Mouse (Mus musculus) lung, postnatal 0 days (tissue): Measurements from ENCODE around the gene Gipc3.

Experiments
- CTCF ChIP-seq: IDR thresholded peaks from 2 replicates; pipeline ENCODE4 v1.5.1; 2016; ENCODE audit warnings: antibody characterized with exemption, mild to moderate bottlenecking
- EP300 ChIP-seq: IDR thresholded peaks from 2 replicates; pipeline ENCODE4 v1.6.1; 2016; ENCODE audit warnings: antibody characterized with exemption, mild to moderate bottlenecking, control low read depth

GRCm38 (mm10) chr10:81384605-81384982 lies 41.5 kb upstream of the Gipc3 start:
- TF ChIP-seq CTCF (no peak), EP300 (no peak; the same call in 1 of the 2 replicates)
